Mouse (Mus musculus) megakaryocyte, embryonic 14.5 days (primary cell): ENCODE measurements around the gene Trp63.

ENCODE experiments used
- FLI1 ChIP-seq: IDR thresholded peaks from 2 replicates; pipeline ENCODE4 v1.6.1; 2012; ENCODE audit warnings: low read length, inconsistent platforms, mixed read lengths
- GATA1 ChIP-seq: IDR thresholded peaks from 3 replicates; pipeline ENCODE4 v1.6.1; 2012; ENCODE audit warnings: mixed read lengths, low read length, inconsistent platforms, borderline replicate concordance

- no peak for TF ChIP-seq GATA1
- TF ChIP-seq FLI1, result no peak
These were observed 82.0 kb downstream of the Trp63 start for GRCm38 (mm10) chr16:25765549-25765948.
